Mouse (Mus musculus): ENCODE measurements around the gene Gm49486.

- TF ChIP-seq CTCF (IDR thresholded peaks at IDR 0.05; ENCODE audit: low read depth, low read length) (no peak), TAL1 (conservative IDR thresholded peaks at IDR 0.05; ENCODE audit: low read depth, low read length) (no peak), GATA1 (IDR thresholded peaks at IDR 0.05; ENCODE audit: borderline replicate concordance, low read length) (no peak), GATA2 (IDR thresholded peaks at IDR 0.05; ENCODE audit: borderline replicate concordance, low read depth, low read length) (no peak), POLR2AphosphoS5 (IDR thresholded peaks at IDR 0.05; ENCODE audit: insufficient replicate concordance, low read depth, low read length) (no peak)
Measured at GRCm38 (mm10) chr15:79251781-79252491, 22.7 kb downstream of the Gm49486 start.

All from G1E (cell line).